Mouse (Mus musculus): ENCODE measurements around the gene Ccpg1.

DNA sequence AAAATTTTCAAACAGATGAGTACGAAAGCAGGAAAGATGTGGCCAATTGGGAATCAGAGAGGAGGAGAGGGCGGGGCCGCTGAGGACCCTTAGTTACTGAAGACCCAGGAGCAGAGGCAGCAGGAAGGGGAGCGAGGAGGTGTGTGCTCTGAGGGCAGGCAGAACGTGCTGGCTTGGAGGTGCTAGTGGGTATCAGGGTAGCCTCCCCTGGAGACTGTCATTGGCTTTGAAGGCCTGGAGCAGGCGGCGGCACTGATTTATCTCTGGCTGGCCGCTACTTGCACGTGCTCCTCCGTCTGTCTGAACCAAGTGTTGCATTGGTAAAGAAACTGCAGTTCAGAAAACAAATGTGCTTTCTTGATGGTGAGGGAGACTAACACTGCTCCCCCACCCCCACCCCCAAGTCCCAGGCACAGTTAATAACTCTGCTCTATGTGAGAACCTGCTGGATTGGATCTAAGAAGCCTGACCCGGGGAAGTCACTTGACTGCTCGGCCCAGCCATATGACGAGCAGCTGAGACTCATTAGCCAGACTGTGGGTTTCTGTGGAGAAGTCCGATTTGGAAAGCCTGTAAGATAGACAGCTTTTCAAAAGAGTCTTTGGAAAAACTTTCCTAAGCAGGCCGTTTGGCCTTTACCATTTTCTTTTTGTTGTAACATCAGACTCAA, 78.5 kb downstream of the Ccpg1 start:
- no peak for TF ChIP-seq GATA1 (IDR thresholded peaks at IDR 0.05; ENCODE audit: low read length)
- TF ChIP-seq TAL1 (IDR thresholded peaks at IDR 0.05; ENCODE audit: low read length) = no peak
